In the genomic region with DNA sequence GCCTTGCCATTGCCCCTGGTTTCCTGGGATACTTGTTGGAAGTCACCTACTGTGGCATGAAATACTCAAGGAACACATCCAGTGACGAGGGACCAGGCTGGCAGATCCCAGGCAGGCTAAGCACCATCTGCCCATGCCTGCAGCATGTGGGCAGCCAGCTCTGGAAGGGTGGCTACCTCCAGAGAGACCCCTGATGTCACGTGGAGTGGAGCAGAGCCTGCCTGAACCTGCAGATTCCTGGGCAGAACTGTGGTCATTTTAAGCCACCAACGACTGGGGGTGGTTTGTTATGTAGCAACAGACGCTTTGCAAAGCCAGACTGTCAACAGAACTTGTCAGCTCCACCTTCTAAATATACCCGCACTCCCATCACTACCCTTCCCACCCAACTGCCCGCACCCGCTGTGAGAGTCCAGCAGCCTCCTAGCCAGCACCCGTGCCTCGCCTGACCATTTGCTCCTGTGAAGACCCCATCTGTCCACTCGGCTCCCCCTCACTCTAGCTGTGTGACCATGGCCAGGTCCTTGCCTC, we compare ENCODE assay signal across 14 mouse cellular contexts. TPM values are rescaled to one million over a fixed set of nuclear protein-coding genes. Genes with fewer than 3 reads are reported as not detected.
A peak's percentile ranks its signal among the peaks of the same experiment; 100 is the strongest.
DNase-seq lines count a peak whose midpoint lies in the region; ATAC-seq and TF ChIP-seq lines count a peak whose summit lies in the region.
"Had no signal": no experiment of that assay in that cellular context is flagged by ENCODE, and none has a peak within 500 bp of the region (broad histone marks: within the 10 kb centered on the region; RNA-seq: fewer than 3 reads in every experiment).

No protein-coding gene starts in this region.

- no peaks in the 10 kb centered on the region for H3K36me3 ChIP-seq in heart, postnatal 0 days (replicated peaks; ENCODE audit: control insufficient read depth, insufficient read depth, low read length)
- H3K36me3 ChIP-seq in forebrain, embryonic 10.5 days (replicated peaks) = no peaks in the 10 kb centered on the region
- H3K36me3 ChIP-seq: kidney, embryonic 15.5 days; limb, embryonic 12.5 days; neural tube, embryonic 12.5 days had no signal

- peak; percentile 53 to 81 for DNase-seq in cerebellum, postnatal 14 days
- DNase-seq in cerebellum, adult 11 months = no peak
- peak; percentile 14 for DNase-seq in lung, postnatal 36 days
- DNase-seq in lung, postnatal 25 days (ENCODE audit: low spot score) = no peak
- peak; percentile 58 for DNase-seq in heart, postnatal 0 days (ENCODE audit: low spot score)
- DNase-seq in right cerebral cortex, postnatal 36 days (ENCODE audit: low spot score in 2 of 2) = peak; percentile 67 to 71
- no peak for DNase-seq in forebrain, embryonic 10.5 days (ENCODE audit: extremely low spot score, low spot score)
- DNase-seq in adrenal gland, adult (ENCODE audit: inconsistent age in 2 of 2, low spot score in 1 of 2) = no peak
- DNase-seq: adrenal gland, adult 2 months had no signal

- H3K4me2 ChIP-seq in heart, postnatal 0 days (ENCODE audit: low read depth, low read length) = no peak overlapping the region
- H3K4me2 ChIP-seq: kidney, embryonic 15.5 days; limb, embryonic 12.5 days; neural tube, embryonic 12.5 days had no signal

- no peaks in the 10 kb centered on the region for H3K9me3 ChIP-seq in heart, postnatal 0 days (replicated peaks; ENCODE audit: control insufficient read depth, low read length)
- H3K9me3 ChIP-seq in forebrain, embryonic 10.5 days = no peaks in the 10 kb centered on the region
- H3K9me3 ChIP-seq: kidney, embryonic 15.5 days; limb, embryonic 12.5 days; neural tube, embryonic 12.5 days had no signal

- 27% methylated on average over 10 of the region's 10 CpGs for WGBS in heart, postnatal 0 days
- WGBS in forebrain, embryonic 10.5 days = 81% methylated on average over 10 of the region's 10 CpGs

- no peak overlapping the region for H3K9ac ChIP-seq in heart, postnatal 0 days (replicated peaks; ENCODE audit: low read depth, low read length)
- H3K9ac ChIP-seq: kidney, embryonic 15.5 days; limb, embryonic 12.5 days; neural tube, embryonic 12.5 days had no signal

- H3K27ac ChIP-seq in heart, postnatal 0 days (ENCODE audit: low read depth) = peak overlapping the region; percentile 71
- no peak overlapping the region for H3K27ac ChIP-seq in forebrain, embryonic 10.5 days
- H3K27ac ChIP-seq: kidney, embryonic 15.5 days; limb, embryonic 12.5 days; neural tube, embryonic 12.5 days had no signal

- ATAC-seq in heart, postnatal 0 days (ENCODE audit: insufficient read depth, low read depth) = peak; percentile 60; the same call in 1 of the 2 replicates
- ATAC-seq: forebrain, embryonic 14.5 days; midbrain, embryonic 16.5 days had no signal

- TF ChIP-seq EP300 in heart, postnatal 0 days (IDR thresholded peaks at IDR 0.05; ENCODE audit: low read depth) = no peak

- H3K4me1 ChIP-seq in heart, postnatal 0 days (ENCODE audit: control insufficient read depth, insufficient read depth) = peaks cover 40% of the 10 kb centered on the region
- H3K4me1 ChIP-seq in forebrain, embryonic 10.5 days = peaks cover 25% of the 10 kb centered on the region

- H3K27me3 ChIP-seq in heart, postnatal 0 days (ENCODE audit: control insufficient read depth, insufficient read depth, low read length) = no peaks in the 10 kb centered on the region
- 0 out of 2 replicates have a peak, but pooled peaks cover 9% of the 10 kb centered on the region for H3K27me3 ChIP-seq in forebrain, embryonic 10.5 days (ENCODE audit: poor library complexity, severe bottlenecking)
- H3K27me3 ChIP-seq: kidney, embryonic 15.5 days; neural tube, embryonic 12.5 days had no signal

- no peak overlapping the region for H3K4me3 ChIP-seq in heart, postnatal 0 days (ENCODE audit: low read depth, low read length)
- H3K4me3 ChIP-seq in forebrain, embryonic 10.5 days = no peak overlapping the region
- H3K4me3 ChIP-seq: kidney, embryonic 15.5 days; limb, embryonic 12.5 days; neural tube, embryonic 12.5 days had no signal

- no peak for TF ChIP-seq CTCF in heart, postnatal 0 days (IDR thresholded peaks at IDR 0.05; ENCODE audit: low read depth)

RNA-seq across cellular contexts. Expression of a gene that starts 41.6 kb away (rescaled TPM):
- 40.2 and 45.4 TPM in 2 replicates for total RNA-seq in heart, postnatal 0 days (2014; rRNA removed; ENCODE audit: low replicate concordance)
- 6.5 and 7.1 TPM in 2 replicates for polyA plus RNA-seq in heart, postnatal 0 days (2015; fragmentation: Nextera tagmentation; extraction: Ambion mirVana)
- 14.8 TPM in 2 replicates for polyA plus RNA-seq in forebrain, embryonic 10.5 days (2016; fragmentation: Nextera tagmentation; extraction: Ambion mirVana)

Comparison
In these comparisons a context has a peak if more than half of its experiments do, and no peak if none do; other contexts are left out.
1. DNase-seq: peak in cerebellum, postnatal 14 days (2 of 2), lung, postnatal 36 days (single experiment), heart, postnatal 0 days (single experiment) and right cerebral cortex, postnatal 36 days (2 of 2); none in cerebellum, adult 11 months (single experiment), lung, postnatal 25 days (single experiment), forebrain, embryonic 10.5 days (single experiment) and adrenal gland, adult (0 of 2).